Mouse (Mus musculus) adrenal gland, postnatal 25 days (tissue): ENCODE measurements at regions not wholly inside any gene's neighbourhood (a gene's known extent, or its start where the extent isn't known, plus 50 kb on each side); places are given as distances from the start of the nearest gene placed in this dataset.
A peak's percentile ranks its signal among the peaks of the same experiment; 100 is the strongest.

Experiments used
- DNase-seq: peaks from one replicate; pipeline ENCODE4 v3.0.0; 2021; ENCODE audit warnings: mixed read lengths

DNA sequence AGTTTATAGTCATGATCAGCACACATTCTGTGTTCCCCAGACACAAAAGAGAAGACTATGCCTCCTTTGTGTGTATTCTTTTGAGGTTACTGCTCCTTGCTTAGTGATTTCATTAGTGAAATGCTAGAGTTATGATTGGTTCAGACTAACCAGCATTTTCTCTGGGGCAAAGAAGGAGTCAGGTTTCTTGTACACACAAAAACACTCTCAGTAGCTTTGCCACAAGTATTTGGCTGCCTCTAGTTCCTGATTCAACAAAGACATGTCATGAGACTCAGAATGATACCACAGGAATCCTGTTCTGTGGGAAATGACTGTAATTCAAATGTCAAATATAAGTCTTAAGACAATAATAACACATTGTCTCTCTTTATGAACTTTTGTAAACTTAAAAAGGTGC, 86.9 kb downstream of the Alx1 start:
- DNase-seq: no peak

DNA sequence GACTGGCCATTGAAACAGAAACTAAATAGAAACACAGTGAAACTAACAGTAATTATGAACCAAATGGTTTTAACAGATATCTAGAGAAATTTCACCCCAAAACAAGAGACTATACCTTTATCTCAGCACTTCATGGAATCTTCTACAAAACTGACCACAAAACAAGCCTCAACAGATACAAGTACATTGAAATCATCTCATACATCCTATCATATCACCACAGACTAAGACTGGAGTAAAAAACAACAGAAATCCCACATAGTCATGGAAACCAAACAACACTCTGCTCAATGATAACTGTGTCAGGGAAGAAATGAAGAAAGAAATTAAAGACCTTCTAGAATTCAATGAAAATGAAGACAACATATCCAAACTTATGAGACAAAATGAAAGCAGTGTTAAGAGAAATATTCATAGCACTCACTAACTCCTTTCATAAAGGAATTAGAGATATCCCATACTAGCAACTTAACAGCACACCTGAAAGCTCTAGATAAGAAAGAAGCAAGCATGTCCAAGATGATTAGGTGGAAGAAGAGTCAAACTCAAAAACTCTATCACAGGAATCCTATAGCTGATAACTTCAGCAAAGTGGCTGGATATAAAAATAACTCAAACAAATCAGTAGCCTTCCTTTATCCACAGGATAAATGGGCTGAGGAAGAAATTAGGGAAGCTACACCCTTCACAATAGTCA, 89.0 kb downstream of the Alx1 start:
- DNase-seq: no peak

DNA sequence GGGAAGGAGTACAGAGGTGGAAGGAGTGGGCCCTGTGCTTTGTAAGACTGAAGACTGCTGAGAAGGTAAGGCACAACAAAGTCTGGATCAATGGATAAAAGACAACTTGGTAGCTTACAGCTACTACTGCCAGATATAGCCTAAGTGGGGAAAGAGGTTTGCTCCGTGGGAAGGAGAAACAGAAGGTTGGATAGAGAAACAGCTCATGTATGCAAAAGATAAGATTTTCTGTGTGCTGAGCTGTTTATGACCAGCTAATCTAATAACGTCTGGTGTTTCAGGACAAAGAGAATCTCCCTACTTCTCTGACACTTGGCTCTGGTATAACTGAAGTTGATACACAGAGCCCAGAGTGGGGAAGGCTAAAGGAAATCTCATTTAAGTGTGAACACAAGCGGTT, 98.6 kb downstream of the Alx1 start:
- DNase-seq: no peak

DNA sequence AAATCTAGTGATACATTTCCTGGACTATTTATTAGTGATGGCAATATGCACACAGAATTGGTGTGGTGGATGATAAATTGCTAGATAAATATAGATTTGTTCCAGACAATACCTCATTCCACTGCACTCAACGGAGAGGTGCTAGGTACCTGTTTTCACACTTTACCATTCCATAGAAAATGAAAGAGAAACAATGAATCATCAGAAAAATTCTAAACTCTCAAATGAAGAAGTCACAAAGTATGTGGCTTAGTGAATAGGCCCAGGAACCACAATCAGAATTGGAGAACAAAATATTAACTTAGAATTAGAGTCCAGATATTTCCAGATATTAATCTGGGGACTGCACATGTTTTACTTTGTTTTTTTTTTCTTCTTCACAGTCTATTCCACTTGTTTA, 101.4 kb downstream of the Alx1 start:
- DNase-seq: no peak

DNA sequence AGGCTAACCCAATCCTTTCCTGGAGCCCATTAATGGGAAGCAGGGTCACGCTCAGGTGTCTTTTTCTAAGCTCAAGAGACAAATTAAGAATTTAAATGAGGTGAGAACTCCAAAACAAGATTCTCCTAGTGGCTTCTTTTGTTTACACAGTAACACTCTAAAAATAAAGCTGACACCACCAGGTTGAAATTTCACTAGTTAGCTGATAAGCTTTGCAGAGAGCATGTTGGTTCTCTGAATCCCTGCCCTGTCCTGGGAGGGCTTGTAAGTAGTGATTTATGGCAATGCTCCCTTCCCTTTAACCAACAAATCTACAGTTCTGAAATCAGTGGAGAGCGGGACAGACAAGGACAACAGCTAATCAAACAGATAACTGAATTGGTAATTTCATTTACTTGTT, 132.6 kb downstream of the Alx1 start:
- no peak for DNase-seq

DNA sequence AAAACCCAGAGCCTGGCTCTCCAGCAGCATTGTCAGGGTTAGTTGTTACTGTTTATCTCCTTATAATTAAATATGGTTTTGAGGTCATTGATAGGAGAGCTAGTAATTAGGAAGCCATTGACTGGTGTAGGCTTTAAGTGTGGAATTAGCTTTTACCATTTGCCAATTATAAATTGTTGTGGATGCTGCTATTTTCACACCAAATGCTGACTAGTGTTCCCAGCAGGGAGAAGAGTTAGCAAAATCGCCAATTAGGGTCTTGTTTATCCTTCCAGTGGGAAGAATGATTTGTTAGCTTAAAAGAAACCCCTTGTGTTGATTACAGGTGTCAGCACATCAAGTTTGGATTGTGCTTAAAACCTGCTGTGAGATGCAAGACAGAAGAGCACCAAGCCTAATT, 134.1 kb downstream of the Alx1 start:
- DNase-seq: no peak

DNA sequence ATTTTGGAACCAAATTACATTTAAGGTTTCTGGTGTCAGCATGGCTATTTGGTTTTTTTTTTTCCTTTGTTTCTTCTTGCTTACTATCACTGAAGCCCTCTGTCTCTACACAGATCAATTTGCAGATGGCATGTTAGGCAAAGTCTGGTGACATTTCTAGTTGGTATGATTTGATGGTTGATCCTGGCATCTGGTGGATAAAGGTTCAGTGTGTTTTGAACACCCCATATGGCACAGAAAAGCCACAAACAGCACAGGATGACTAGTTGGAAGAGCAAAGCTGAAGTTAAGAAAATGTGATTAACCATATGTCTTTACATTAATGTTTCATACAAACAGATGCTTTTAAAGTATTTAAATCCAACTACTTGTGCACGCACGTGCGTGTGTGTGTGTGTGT, 137.6 kb downstream of the Alx1 start:
- DNase-seq: no peak

DNA sequence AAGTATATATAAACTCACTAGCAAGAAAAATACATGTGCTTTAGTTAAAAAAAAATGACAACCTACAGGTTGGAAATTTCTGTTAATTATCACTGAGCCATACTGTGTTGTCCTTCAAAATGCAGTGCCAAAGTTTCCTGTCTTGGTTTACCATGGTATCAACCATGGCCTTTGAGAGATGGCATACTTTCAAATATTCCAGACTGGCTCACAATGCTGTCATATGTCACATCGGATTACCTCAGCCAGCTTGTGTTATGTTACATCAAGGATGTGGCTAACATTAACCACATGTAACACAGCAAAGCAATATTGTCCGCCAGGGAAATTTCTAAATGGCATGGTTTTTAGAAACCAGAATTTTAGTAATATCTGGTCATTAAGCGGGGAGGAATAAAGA, 140.3 kb downstream of the Alx1 start:
- DNase-seq: no peak

DNA sequence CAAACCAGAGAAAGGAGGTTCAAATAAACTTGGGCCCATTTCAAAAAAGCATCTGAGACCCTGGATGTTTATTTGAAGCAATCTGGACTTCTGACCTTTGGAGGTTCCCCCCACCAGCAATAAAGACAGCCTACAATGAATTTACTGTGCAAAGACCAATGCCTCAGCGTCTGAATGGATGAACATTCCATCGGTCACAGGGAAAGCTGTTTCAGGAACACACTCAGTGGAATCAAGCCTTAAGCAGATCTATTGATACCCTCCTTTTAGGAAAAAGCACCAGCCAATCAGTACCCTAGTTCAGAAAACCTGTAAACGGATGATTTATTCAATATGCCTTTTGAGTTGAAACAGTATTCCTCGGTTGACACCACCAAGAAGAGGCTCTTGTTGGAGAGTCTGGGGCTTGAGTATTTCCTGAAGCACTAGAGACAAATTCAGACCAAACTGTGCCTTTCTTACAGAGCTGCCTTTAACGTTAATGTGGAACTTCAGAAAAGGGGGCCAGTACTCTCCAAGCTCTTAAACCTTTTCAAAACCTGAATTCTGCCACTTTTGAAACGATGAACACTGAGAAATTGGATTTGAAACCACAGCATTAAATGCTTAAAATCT, 148.1 kb downstream of the Alx1 start:
- DNase-seq: no peak

DNA sequence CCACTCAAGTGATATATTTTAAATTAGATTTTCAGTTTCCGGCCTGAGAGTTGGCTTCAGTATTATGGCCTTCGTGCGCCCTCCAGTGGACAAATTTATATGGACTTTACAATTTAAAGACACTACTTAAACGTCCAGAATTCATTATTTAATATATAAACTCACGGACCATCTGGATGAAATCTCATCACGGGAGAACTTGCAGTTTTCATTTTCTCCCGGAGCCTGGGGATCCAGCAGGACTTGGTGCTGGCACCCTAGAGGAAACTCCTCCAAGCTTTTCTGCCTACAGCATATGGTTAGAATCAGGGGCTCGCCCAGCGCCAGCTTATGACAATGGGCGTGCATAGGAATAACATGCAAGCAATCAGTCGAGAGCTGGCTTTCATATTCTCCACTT, 152.0 kb downstream of the Alx1 start:
- DNase-seq: no peak

DNA sequence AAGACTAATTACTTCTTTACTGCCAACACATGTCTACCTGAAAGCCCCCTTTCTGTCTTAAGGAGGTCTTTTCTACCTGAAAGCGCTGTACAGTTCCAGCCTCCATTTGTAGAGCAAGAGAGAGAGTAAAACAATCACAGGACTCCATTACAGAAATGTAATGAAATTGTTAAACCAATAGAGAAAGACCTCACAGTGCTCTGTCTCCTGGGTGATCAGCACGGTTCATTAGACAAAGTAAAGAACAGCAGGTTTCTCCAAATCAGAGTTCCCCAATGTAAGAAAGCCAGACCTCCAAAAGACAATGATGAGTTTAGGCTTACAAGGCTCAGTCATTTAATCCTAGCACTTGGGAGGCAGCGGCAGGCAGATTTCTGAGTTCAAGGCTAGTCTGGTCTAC, 153.1 kb downstream of the Alx1 start:
- no peak for DNase-seq

DNA sequence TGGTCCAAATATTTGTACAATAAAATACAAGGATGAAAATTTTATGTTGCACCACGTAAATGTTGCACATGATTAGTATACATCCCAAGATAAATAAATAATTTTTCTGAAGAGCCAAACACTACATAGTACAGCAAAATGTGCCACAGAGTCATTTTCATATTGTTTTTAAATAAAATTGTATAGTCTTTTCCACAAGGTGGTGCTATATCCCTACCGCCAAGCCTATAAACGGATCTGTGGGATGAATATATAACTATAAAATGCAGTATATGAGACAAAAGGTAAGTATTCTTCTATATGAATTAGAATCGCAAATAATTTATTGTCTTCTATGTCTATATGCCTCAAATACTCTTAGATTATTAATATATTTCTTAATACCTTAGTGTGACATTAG, 163.1 kb downstream of the Alx1 start:
- no peak for DNase-seq

DNA sequence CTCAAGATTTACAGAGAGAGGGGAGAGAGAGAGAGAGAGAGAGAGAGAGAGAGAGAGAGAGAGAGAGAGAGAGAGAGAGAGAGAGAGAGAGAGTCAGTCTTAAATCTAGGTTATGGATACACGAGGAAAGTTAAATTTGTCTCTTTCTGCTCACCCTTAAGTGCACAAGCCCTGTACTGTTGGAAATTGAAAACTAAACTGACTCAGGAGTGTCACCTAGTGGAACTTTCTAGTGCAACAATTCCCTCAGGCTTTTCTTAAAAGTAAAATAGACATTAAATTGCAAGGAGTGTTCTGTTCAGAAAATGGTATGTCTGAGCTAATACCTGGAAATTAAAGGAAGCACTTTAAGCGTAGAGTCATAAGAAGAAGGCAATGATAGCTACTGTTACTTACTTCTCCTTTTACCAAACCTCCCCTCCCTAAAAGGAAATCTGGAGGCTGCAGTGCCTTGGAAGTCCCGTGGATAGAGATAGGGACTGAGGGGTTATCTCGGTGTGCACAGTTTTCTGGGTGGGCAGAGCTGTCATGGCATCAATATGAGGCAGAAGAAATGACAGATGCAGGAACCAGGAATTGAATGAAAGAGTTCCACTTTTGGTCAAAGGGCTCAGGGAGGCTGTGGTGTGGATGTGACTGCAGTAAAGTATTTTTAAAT, 193.3 kb downstream of the Alx1 start:
- DNase-seq: no peak

DNA sequence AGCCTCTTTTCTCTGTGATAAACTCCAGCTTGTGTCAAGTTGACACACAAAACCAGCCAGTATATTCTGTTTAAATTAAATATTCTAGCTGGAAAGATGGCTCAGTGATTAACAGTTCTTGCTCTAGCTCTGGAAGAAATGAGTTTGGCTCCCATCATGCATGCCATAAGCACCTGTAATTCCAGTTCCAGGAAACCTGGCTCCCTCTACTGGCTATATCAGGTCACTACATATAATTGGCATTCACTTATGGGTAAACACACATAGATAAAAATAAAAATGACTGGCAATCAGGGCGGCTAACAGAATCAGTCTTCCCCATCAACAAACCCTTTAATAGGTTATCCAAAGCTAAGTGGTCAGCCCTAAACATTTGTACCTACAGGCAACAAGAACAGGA, 194.2 kb downstream of the Alx1 start:
- no peak for DNase-seq

DNA sequence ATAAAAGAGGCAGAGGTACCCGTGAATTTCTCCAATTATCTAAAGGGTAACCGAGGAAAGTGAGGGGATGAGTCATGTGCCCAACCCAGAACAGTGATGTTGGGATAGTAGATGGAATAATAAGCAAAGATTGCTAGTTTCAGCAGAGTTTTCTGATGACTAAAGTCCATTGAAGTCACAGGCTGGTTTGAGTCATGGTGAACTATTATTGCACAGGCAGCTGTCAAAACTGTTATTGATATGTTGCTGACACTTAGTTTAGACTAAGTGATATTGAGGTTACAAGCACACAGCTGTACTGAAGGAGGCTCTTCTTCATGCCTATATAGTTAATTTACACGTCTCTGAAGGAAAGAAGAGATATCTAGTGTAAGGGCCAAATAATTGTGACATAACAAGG, 200.4 kb downstream of the Alx1 start:
- no peak for DNase-seq

DNA sequence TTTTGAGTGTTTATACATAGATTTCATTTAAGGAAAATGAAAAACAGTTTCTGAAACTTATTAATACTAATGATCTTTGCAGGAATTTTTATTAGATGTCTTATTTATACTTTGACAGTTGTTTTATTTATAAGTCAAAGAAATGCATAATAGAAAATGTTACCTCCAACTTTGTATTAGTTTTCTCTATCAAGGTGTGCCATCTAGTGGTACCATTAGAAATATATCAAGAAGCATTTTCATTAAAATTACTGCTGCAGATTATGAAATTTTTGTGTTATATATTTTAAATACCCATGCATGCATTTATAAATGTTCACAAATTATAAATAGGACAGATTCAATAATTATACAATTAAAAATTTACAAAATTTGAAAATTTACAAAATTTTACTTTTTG, 206.6 kb downstream of the Alx1 start:
- DNase-seq: no peak

DNA sequence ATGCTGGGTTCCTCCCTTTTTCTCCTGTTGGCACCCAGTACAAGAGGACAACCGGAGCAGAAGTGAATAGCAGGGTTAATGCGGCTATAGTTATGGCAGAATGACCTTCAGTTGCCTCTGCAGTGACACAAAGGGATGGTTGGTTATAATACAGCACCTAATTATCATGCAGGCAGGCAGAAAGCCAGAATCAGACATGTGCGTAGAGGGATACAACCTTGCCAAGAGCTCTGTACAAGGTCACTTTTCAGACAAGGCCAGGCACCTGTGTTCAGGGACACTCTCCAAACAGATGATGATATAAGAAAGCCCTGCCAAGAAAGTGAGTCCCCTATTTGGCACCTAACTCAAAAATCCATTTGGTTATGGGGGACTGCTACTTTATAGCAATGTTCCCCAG, 228.6 kb downstream of the Alx1 start:
- no peak for DNase-seq

DNA sequence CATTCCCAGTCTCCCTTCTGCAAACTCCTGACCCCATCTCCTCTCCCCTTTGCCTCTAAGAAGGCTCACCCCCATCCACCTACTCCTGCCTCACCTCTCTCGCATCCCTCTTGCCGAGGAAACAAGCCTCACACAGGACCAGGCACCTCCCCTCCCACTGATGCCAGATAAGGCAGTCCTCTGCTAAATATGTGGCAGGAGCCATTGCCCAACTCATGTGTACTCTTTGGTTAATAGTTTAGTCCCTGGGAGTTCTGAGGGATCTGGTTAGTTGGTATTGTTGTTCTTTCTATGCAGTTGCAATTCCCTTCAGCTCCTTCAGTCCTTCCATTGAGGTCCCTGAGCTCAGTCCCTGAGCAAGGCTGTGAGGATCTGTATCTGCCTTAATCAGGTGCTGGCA, 250.8 kb downstream of the Alx1 start:
- DNase-seq: no peak

DNA sequence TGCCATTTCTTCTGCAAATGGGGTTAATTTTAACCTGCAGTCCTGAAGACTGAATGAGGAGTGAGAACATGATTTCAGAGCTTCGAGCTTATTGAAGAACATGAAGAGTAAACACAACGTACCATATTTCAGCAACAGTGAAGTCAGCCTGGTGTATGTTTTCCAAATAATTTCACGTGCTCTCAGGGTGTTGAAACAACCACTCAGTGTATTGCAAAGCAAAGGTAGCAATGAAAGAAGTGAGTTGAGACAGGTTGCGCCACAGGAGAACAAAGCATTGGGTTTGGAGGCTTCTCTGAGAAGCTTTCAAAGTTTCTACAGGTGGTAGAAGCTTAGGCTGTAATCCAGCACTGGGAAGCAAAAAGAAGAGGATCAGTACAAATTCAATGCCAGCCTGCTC, 251.7 kb downstream of the Rassf9 start:
- DNase-seq: no peak

DNA sequence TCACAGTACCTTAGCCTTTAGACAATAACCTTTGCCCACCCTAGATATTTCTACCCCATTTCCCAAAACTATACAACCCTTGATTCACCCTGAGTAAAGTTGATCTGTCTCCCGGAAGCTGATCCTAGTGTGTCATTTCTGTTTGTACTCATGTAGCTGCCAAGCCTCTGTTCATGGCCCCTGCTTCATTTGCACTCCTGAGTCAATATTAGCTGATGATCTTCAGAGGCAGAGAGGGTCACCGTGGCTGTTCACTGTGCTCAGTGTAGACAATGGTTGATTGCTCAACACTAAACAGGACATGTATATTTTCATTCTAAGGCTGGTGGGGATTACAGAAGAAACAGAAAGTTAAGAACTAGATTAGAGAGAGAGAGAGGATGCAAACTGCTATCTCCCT, 250.4 kb downstream of the Rassf9 start:
- DNase-seq: no peak

DNA sequence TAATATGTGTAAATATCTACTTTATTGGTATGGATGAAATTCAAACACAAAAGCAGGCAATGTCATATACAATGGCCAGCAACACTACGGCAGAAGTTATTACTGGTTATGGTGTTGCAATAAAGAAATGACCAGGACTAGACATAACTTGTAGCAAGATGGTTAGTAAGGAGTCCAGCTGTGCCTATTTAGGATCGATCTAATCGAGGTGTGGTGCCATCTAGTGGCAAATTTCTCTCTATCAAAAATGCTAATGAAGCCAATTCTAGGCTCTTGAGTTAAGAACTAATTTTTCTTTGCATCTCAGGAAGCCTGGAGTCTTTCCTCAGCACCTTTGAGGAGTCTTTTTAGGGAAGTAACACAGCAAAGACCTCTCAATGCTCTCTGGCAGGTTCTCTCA, 223.2 kb downstream of the Rassf9 start:
- peak; percentile 2 for DNase-seq

DNA sequence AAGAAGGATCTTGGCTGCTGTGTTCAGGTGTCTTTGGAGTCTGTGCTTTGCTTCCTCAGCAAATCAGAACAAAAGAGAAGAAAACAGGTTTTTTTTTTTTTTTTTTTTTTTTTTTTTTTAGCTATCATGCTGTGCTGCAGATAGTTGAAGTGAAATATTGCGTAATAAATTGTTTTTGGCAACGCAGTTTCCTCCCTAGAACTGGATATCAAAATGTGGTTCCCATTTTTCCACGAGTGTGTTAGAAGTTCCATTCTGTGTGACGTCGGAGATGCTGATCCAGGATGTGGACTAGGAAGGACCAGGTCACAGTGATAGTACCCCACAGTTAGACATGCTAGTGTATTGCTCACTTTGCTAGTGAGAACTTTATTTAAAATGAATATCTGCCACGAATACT, 220.4 kb downstream of the Rassf9 start:
- no peak for DNase-seq

DNA sequence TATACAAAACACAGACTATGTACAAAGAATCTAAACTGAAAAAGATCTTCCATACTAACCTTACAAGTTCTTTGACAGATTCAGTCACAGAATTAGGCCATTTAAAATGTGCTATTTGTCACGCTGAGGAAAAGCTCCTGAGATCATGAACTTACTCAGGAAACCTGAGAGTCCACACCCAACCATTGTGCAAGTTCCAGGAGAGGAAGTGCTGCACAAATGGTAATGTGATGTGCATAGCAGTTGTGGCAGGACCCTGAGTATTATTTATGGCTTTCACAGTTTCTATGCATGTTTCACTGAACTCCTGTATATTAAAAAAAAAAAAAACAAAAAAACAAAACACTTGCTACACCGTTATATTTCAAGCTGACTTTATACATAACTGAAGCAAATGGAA, 200.2 kb downstream of the Rassf9 start:
- no peak for DNase-seq

DNA sequence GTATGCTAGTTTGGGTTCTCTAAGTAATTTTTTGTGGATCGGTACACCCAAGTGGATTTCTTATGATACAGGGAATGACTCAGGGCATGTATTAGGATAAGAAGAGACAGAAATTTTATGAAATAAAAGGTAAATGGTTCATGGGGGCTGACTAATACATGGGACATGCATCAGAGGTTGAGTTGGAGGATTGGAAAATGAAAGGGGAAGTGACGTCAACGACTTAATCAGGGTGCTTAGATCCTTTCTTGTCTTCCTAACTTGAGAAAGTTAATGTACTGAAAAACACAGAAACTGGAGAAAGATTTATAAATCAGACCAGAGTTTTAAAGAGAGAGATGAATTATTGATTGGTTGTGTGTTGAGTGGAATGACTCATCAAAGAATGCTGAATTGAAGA, 193.8 kb downstream of the Rassf9 start:
- DNase-seq: no peak
